Mouse (Mus musculus) granulocyte monocyte progenitor cell, adult 5-6 weeks (primary cell): Measurements from ENCODE around the gene Pcsk6. TPM values are rescaled to one million over a fixed set of nuclear protein-coding genes. Genes with fewer than 3 reads are reported as not detected.

ENCODE experiments used
- ATAC-seq: replicated peaks from 2 replicates; pipeline ENCODE4 v1.8.0; 2016; ENCODE audit warnings: mild to moderate bottlenecking, moderate TSS enrichment, inconsistent platforms; ENCODE audit not compliant: poor library complexity, severe bottlenecking
- total RNA-seq, 2 experiments: library from RNA; stranded (forward) in 1 of 2; stranded (reverse) in 1 of 2; fragments of 200-712, 200-1000 nt in 1 of 2; fragments of >200 nt in 1 of 2; fragmentation: Nextera tagmentation in 1 of 2; gene quantifications; 2 replicates each; pipeline ENCODE4 v1.2.3; 2014 to 2017

The Pcsk6 gene
- total RNA-seq, 2 experiments from 2014 or later, result not detected

DNA sequence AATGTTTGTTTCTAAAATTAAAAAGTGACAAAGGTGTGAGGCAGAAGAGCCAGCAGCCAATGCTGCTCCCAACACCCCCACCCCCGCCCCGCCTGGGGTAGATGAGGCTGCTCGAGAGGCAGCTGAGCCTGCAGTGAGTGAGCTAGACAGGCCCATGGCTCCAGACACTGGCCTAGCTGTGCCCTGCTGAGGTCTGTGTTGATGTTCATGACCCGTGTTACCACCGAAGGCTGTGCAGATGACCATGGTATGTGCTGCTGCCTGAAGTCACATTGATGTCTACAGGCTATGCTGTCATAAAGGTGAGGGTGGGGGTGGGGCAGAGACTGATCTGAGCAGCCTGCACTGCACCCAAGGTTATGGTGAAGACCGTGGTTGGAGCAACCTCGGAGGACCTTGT lies 237.3 kb downstream of the Pcsk6 start:
- no peak for ATAC-seq

Other genes with a start within 250 kb of the Pcsk6 start
- gene Tarsl2, start 216.8 kb upstream of the Pcsk6 start, total RNA-seq (2014; fragmentation: Nextera tagmentation), result 8.8 and 9.0 TPM in 2 replicates
- 16.9 and 26.7 TPM in 2 replicates for gene Tarsl2, start 216.8 kb upstream of the Pcsk6 start, total RNA-seq (2017)
- gene Tm2d3, start 170.6 kb upstream of the Pcsk6 start, total RNA-seq (2014; fragmentation: Nextera tagmentation), result 23.0 and 35.3 TPM in 2 replicates
- 70.1 and 70.9 TPM in 2 replicates for gene Tm2d3, start 170.6 kb upstream of the Pcsk6 start, total RNA-seq (2017)
- gene Gm45213, start 181.9 kb downstream of the Pcsk6 start, total RNA-seq (2014; fragmentation: Nextera tagmentation), result not detected in 2 replicates
- gene Gm45213, start 181.9 kb downstream of the Pcsk6 start, total RNA-seq (2017), result not detected in 2 replicates
- 137 and 142 TPM in 2 replicates for gene Snrpa1, start 197.3 kb downstream of the Pcsk6 start, total RNA-seq (2014; fragmentation: Nextera tagmentation)
- 132 and 144 TPM in 2 replicates for gene Snrpa1, start 197.3 kb downstream of the Pcsk6 start, total RNA-seq (2017)
- gene Selenos, start 217.9 kb downstream of the Pcsk6 start, total RNA-seq (2014; fragmentation: Nextera tagmentation), result 113 and 129 TPM in 2 replicates
- gene Selenos, start 217.9 kb downstream of the Pcsk6 start, total RNA-seq (2017), result 155 and 185 TPM in 2 replicates
- 41.8 and 47.6 TPM in 2 replicates for gene Chsy1, start 247.8 kb downstream of the Pcsk6 start, total RNA-seq (2014; fragmentation: Nextera tagmentation)
- 69.2 and 79.4 TPM in 2 replicates for gene Chsy1, start 247.8 kb downstream of the Pcsk6 start, total RNA-seq (2017)